Mouse (Mus musculus) liver, embryonic 12.5 days (tissue): ENCODE results near the gene Mon1a. TPM values are rescaled to one million over a fixed set of nuclear protein-coding genes. Genes with fewer than 3 reads are reported as not detected.

Experiments used
- polyA plus RNA-seq: library from polyadenylated mRNA; unstranded; fragments of >200 nt; fragmentation: Nextera tagmentation; extraction: Ambion mirVana; gene quantifications from 2 replicates; pipeline ENCODE4 v1.2.1, GENCODE M21; 2016

Gene Mon1a
- polyA plus RNA-seq, 1 experiment from 2014 or later = 7.4 TPM

Other genes with a start within 250 kb of the Mon1a start
- 2.8 and 3.3 TPM in 2 replicates for gene Slc38a3, start 218.6 kb upstream of the Mon1a start, polyA plus RNA-seq
- 1.9 and 2.4 TPM in 2 replicates for gene Gnat1, start 208.4 kb upstream of the Mon1a start, polyA plus RNA-seq
- 3.9 and 4.2 TPM in 2 replicates for gene Sema3f, start 177.7 kb upstream of the Mon1a start, polyA plus RNA-seq
- 84.3 and 88.6 TPM in 2 replicates for gene Rbm5, start 117.2 kb upstream of the Mon1a start, polyA plus RNA-seq
- 45.7 and 49.2 TPM in 2 replicates for gene Rbm6, start 14.9 kb upstream of the Mon1a start, polyA plus RNA-seq
- 0.57 and 0.92 TPM in 2 replicates for gene Mst1r, start 18.7 kb downstream of the Mon1a start, polyA plus RNA-seq
- not detected in 2 replicates for gene Actl11, start 40.3 kb downstream of the Mon1a start, polyA plus RNA-seq
- 0.53 and 0.54 TPM in 2 replicates for gene Camkv, start 47.5 kb downstream of the Mon1a start, polyA plus RNA-seq
- gene Traip, start 62.0 kb downstream of the Mon1a start, polyA plus RNA-seq = 20.9 and 22.2 TPM in 2 replicates
- gene Uba7, start 87.4 kb downstream of the Mon1a start, polyA plus RNA-seq = 63.1 and 63.7 TPM in 2 replicates
- 1.2 and 1.4 TPM in 2 replicates for gene Gm20661, start 94.9 kb downstream of the Mon1a start, polyA plus RNA-seq
- gene Inka1, start 97.7 kb downstream of the Mon1a start, polyA plus RNA-seq = 64.3 and 68.7 TPM in 2 replicates
- gene Cdhr4, start 104.3 kb downstream of the Mon1a start, polyA plus RNA-seq = 2.6 and 3.7 TPM in 2 replicates
- gene Gm20662, start 108.2 kb downstream of the Mon1a start, polyA plus RNA-seq = 0.69 and 0.75 TPM in 2 replicates
- gene Ip6k1, start 114.3 kb downstream of the Mon1a start, polyA plus RNA-seq = 43.7 and 47.7 TPM in 2 replicates
- gene Gmppb, start 161.1 kb downstream of the Mon1a start, polyA plus RNA-seq = 22.1 and 22.6 TPM in 2 replicates
- gene Amigo3, start 165.0 kb downstream of the Mon1a start, polyA plus RNA-seq = 2.2 and 2.5 TPM in 2 replicates
- 14.5 and 15.7 TPM in 2 replicates for gene Mst1, start 192.3 kb downstream of the Mon1a start, polyA plus RNA-seq
- gene Rnf123, start 195.2 kb downstream of the Mon1a start, polyA plus RNA-seq = 96.6 and 101 TPM in 2 replicates
- gene Apeh, start 206.5 kb downstream of the Mon1a start, polyA plus RNA-seq = 199 and 215 TPM in 2 replicates